In genomic region chr4:42998022-42998421, GRCm38 (mm10) we compare ENCODE assay signal across 8 mouse cellular contexts. TPM values are rescaled to one million over a fixed set of nuclear protein-coding genes. Genes with fewer than 3 reads are reported as not detected.
A peak's percentile ranks its signal among the peaks of the same experiment; 100 is the strongest.
DNase-seq lines count a peak whose midpoint lies in the region; ATAC-seq and TF ChIP-seq lines count a peak whose summit lies in the region.

No protein-coding gene starts in this region.

- intact Hi-C loops in heart, postnatal 14 days (cut with DNase I): no loop called here

- peak overlapping the region in 1 of 2 experiments; percentile 66; a peak in 2 of 4 replicates for H3K4me3 ChIP-seq in heart, embryonic 14.5 days (ENCODE audit: control insufficient read depth in 1 of 2, insufficient read depth in 1 of 2, low read depth in 1 of 2, low read length in 2 of 2)
- peak overlapping the region; percentile 94; the same call in 1 of the 2 replicates for H3K4me3 ChIP-seq in embryonic facial prominence, embryonic 12.5 days
- H3K4me3 ChIP-seq in hindbrain, postnatal 0 days (ENCODE audit: low read length): peak overlapping the region; percentile 96; the same call in 1 of the 2 replicates
- peak overlapping the region; percentile 98; the same call in 1 of the 2 replicates for H3K4me3 ChIP-seq in midbrain, embryonic 16.5 days (ENCODE audit: low read depth, low read length)

- no peaks in the 10 kb centered on the region for H3K27me3 ChIP-seq in heart, embryonic 14.5 days (ENCODE audit: control insufficient read depth, insufficient read depth, low read length)
- H3K27me3 ChIP-seq in embryonic facial prominence, embryonic 12.5 days: no peaks in the 10 kb centered on the region
- no peaks in the 10 kb centered on the region for H3K27me3 ChIP-seq in hindbrain, postnatal 0 days (ENCODE audit: insufficient read depth, low read length)
- H3K27me3 ChIP-seq in midbrain, embryonic 16.5 days (ENCODE audit: control insufficient read depth, insufficient read depth, low read depth, low read length): no peaks in the 10 kb centered on the region

- H3K36me3 ChIP-seq in heart, embryonic 14.5 days (ENCODE audit: control insufficient read depth, insufficient read depth, low read length): peaks cover 41% of the 10 kb centered on the region
- peaks cover 34% of the 10 kb centered on the region for H3K36me3 ChIP-seq in embryonic facial prominence, embryonic 12.5 days
- H3K36me3 ChIP-seq in hindbrain, postnatal 0 days (ENCODE audit: insufficient read depth, low read length): peaks cover 23% of the 10 kb centered on the region
- H3K36me3 ChIP-seq in midbrain, embryonic 16.5 days (ENCODE audit: control insufficient read depth, insufficient read depth, low read length): peaks cover 17% of the 10 kb centered on the region

- no peak for DNase-seq in heart, postnatal 14 days
- no peak for DNase-seq in hindbrain, postnatal 0 days (ENCODE audit: low spot score)
- no peak for DNase-seq in cerebellum, postnatal 25 days
- DNase-seq in c-Kit-positive CD71-positive TER-119-positive erythroid progenitor cells, embryonic 14.5 days (ENCODE audit: low spot score): no peak

- peak overlapping the region; percentile 89 for H3K9ac ChIP-seq in heart, embryonic 14.5 days (ENCODE audit: low read length)
- H3K9ac ChIP-seq in embryonic facial prominence, embryonic 12.5 days: 0 out of 2 replicates have a peak overlapping the region, but pooled peaks have one; percentile 98
- 0 out of 2 replicates have a peak overlapping the region, but pooled peaks have one; percentile 97 for H3K9ac ChIP-seq in hindbrain, postnatal 0 days (replicated peaks; ENCODE audit: low read length)
- H3K9ac ChIP-seq in midbrain, embryonic 16.5 days (ENCODE audit: low read depth, low read length): no peak overlapping the region

- H3K4me1 ChIP-seq in heart, embryonic 14.5 days (ENCODE audit: control insufficient read depth in 2 of 2, insufficient read depth in 2 of 2, low read length in 2 of 2): peaks cover 4 to 19% of the 10 kb centered on the region in 2 experiments
- peaks cover 16% of the 10 kb centered on the region for H3K4me1 ChIP-seq in embryonic facial prominence, embryonic 12.5 days
- H3K4me1 ChIP-seq in hindbrain, postnatal 0 days (ENCODE audit: insufficient read depth, low read length): peaks cover 16% of the 10 kb centered on the region
- H3K4me1 ChIP-seq in midbrain, embryonic 16.5 days (ENCODE audit: control insufficient read depth, insufficient read depth, low read length): peaks cover 30% of the 10 kb centered on the region

- H3K9me3 ChIP-seq in heart, embryonic 14.5 days (ENCODE audit: control insufficient read depth, low read length): no peaks in the 10 kb centered on the region
- H3K9me3 ChIP-seq in embryonic facial prominence, embryonic 12.5 days: no peaks in the 10 kb centered on the region
- H3K9me3 ChIP-seq in hindbrain, postnatal 0 days (ENCODE audit: low read length): no peaks in the 10 kb centered on the region
- H3K9me3 ChIP-seq in midbrain, embryonic 16.5 days (replicated peaks; ENCODE audit: control insufficient read depth, low read length, poor library complexity, severe bottlenecking): no peaks in the 10 kb centered on the region

- 22% methylated on average over 2 of the region's 2 CpGs for WGBS in heart, embryonic 14.5 days
- 63% methylated on average over 2 of the region's 2 CpGs for WGBS in embryonic facial prominence, embryonic 12.5 days
- 71% methylated on average over 2 of the region's 2 CpGs for WGBS in hindbrain, postnatal 0 days
- 58% methylated on average over 2 of the region's 2 CpGs for WGBS in midbrain, embryonic 16.5 days

- peak overlapping the region; percentile 74 for H3K4me2 ChIP-seq in heart, embryonic 14.5 days (ENCODE audit: low read length)
- peak overlapping the region; percentile 89 for H3K4me2 ChIP-seq in embryonic facial prominence, embryonic 12.5 days (replicated peaks)
- H3K4me2 ChIP-seq in hindbrain, postnatal 0 days (ENCODE audit: low read depth, low read length): peak overlapping the region; percentile 93
- H3K4me2 ChIP-seq in midbrain, embryonic 16.5 days (ENCODE audit: low read length): peak overlapping the region; percentile 71

- ATAC-seq in heart, embryonic 14.5 days (ENCODE audit: insufficient number of reproducible peaks, insufficient read depth, low FRiP score, low read depth): no peak
- no peak for ATAC-seq in embryonic facial prominence, embryonic 12.5 days (ENCODE audit: insufficient number of reproducible peaks, insufficient read depth, low FRiP score, low TSS enrichment)
- ATAC-seq in hindbrain, postnatal 0 days: no peak
- ATAC-seq in midbrain, embryonic 16.5 days: no peak
- no peak for ATAC-seq in cerebellum, adult (ENCODE audit: insufficient number of reproducible peaks, low FRiP score, low TSS enrichment)

- TF ChIP-seq CTCF in hindbrain, postnatal 0 days (IDR thresholded peaks at IDR 0.05; ENCODE audit: low read depth): no peak

- peak overlapping the region; percentile 66 to 97 for H3K27ac ChIP-seq in heart, embryonic 14.5 days (replicated peaks in 1 of 2; ENCODE audit: control insufficient read depth in 1 of 2, insufficient read depth in 1 of 2, low read depth in 2 of 2, low read length in 2 of 2)
- H3K27ac ChIP-seq in embryonic facial prominence, embryonic 12.5 days: no peak overlapping the region
- H3K27ac ChIP-seq in hindbrain, postnatal 0 days: no peak overlapping the region
- no peak overlapping the region for H3K27ac ChIP-seq in midbrain, embryonic 16.5 days (ENCODE audit: low read length)

RNA-seq across cellular contexts. Expression of gene Vcp, which starts 2.3 kb away (rescaled TPM):
- 469 and 477 TPM in 2 replicates for polyA plus RNA-seq in heart, embryonic 14.5 days (2014; fragmentation: Nextera tagmentation; extraction: Ambion mirVana)
- 100 to 1,000 TPM; 285 to 286 TPM for total RNA-seq in heart, postnatal 14 days (2021)
- polyA plus RNA-seq in embryonic facial prominence, embryonic 12.5 days (2016; fragmentation: Nextera tagmentation; extraction: Ambion mirVana): 640 and 642 TPM in 2 replicates
- total RNA-seq in hindbrain, postnatal 0 days (2014; rRNA removed): 187 and 191 TPM in 2 replicates
- 445 and 455 TPM in 2 replicates for polyA plus RNA-seq in hindbrain, postnatal 0 days (2015; fragmentation: Nextera tagmentation; extraction: Ambion mirVana)
- polyA plus RNA-seq in midbrain, embryonic 16.5 days (2015; fragmentation: Nextera tagmentation; extraction: Ambion mirVana): 498 and 509 TPM in 2 replicates

RNA-seq across cellular contexts. Expression of gene Fancg, which starts 12.3 kb away (rescaled TPM):
- 10.8 and 11.7 TPM in 2 replicates for polyA plus RNA-seq in heart, embryonic 14.5 days (2014; fragmentation: Nextera tagmentation; extraction: Ambion mirVana)
- 1 to 10 TPM; 4.7 to 4.8 TPM for total RNA-seq in heart, postnatal 14 days (2021)
- 20.4 and 20.8 TPM in 2 replicates for polyA plus RNA-seq in embryonic facial prominence, embryonic 12.5 days (2016; fragmentation: Nextera tagmentation; extraction: Ambion mirVana)
- total RNA-seq in hindbrain, postnatal 0 days (2014; rRNA removed): 10.5 and 13.1 TPM in 2 replicates
- 14.2 and 14.5 TPM in 2 replicates for polyA plus RNA-seq in hindbrain, postnatal 0 days (2015; fragmentation: Nextera tagmentation; extraction: Ambion mirVana)
- 26.9 and 30.0 TPM in 2 replicates for polyA plus RNA-seq in midbrain, embryonic 16.5 days (2015; fragmentation: Nextera tagmentation; extraction: Ambion mirVana)

RNA-seq across cellular contexts. Expression of gene Pigo, which starts 27.6 kb away (rescaled TPM):
- 12.0 and 13.0 TPM in 2 replicates for polyA plus RNA-seq in heart, embryonic 14.5 days (2014; fragmentation: Nextera tagmentation; extraction: Ambion mirVana)
- total RNA-seq in heart, postnatal 14 days (2021): 10 to 100 TPM; 22.1 to 24.5 TPM
- 26.5 and 28.1 TPM in 2 replicates for polyA plus RNA-seq in embryonic facial prominence, embryonic 12.5 days (2016; fragmentation: Nextera tagmentation; extraction: Ambion mirVana)
- total RNA-seq in hindbrain, postnatal 0 days (2014; rRNA removed): 27.7 and 33.4 TPM in 2 replicates
- 20.8 and 22.1 TPM in 2 replicates for polyA plus RNA-seq in hindbrain, postnatal 0 days (2015; fragmentation: Nextera tagmentation; extraction: Ambion mirVana)
- polyA plus RNA-seq in midbrain, embryonic 16.5 days (2015; fragmentation: Nextera tagmentation; extraction: Ambion mirVana): 29.0 and 32.0 TPM in 2 replicates

RNA-seq across cellular contexts. Expression of gene 1700022I11Rik, which starts 28.6 kb away (rescaled TPM):
- polyA plus RNA-seq in heart, embryonic 14.5 days (2014; fragmentation: Nextera tagmentation; extraction: Ambion mirVana): 0.57 and 0.70 TPM in 2 replicates
- total RNA-seq in heart, postnatal 14 days (2021): not detected
- polyA plus RNA-seq in embryonic facial prominence, embryonic 12.5 days (2016; fragmentation: Nextera tagmentation; extraction: Ambion mirVana): 0.56 and 0.70 TPM in 2 replicates
- total RNA-seq in hindbrain, postnatal 0 days (2014; rRNA removed): not detected in 2 replicates
- polyA plus RNA-seq in hindbrain, postnatal 0 days (2015; fragmentation: Nextera tagmentation; extraction: Ambion mirVana): 0.37 and 0.60 TPM in 2 replicates
- 0.43 and 0.57 TPM in 2 replicates for polyA plus RNA-seq in midbrain, embryonic 16.5 days (2015; fragmentation: Nextera tagmentation; extraction: Ambion mirVana)

RNA-seq across cellular contexts. Expression of gene Stoml2, which starts 33.5 kb away (rescaled TPM):
- polyA plus RNA-seq in heart, embryonic 14.5 days (2014; fragmentation: Nextera tagmentation; extraction: Ambion mirVana): 201 and 211 TPM in 2 replicates
- total RNA-seq in heart, postnatal 14 days (2021): 10 to 100 TPM; 97.8 to 99.2 TPM
- polyA plus RNA-seq in embryonic facial prominence, embryonic 12.5 days (2016; fragmentation: Nextera tagmentation; extraction: Ambion mirVana): 333 and 352 TPM in 2 replicates
- 86.2 and 118 TPM in 2 replicates for total RNA-seq in hindbrain, postnatal 0 days (2014; rRNA removed)
- 256 and 272 TPM in 2 replicates for polyA plus RNA-seq in hindbrain, postnatal 0 days (2015; fragmentation: Nextera tagmentation; extraction: Ambion mirVana)
- polyA plus RNA-seq in midbrain, embryonic 16.5 days (2015; fragmentation: Nextera tagmentation; extraction: Ambion mirVana): 211 and 234 TPM in 2 replicates

Comparison
In these comparisons a context has a peak if more than half of its experiments do, and no peak if none do; other contexts are left out.
1. H3K27ac ChIP-seq: peak in heart, embryonic 14.5 days (2 of 2); none in embryonic facial prominence, embryonic 12.5 days (single experiment), hindbrain, postnatal 0 days (single experiment) and midbrain, embryonic 16.5 days (single experiment).
2. Peak in every context shown above with its lines, with median percentiles within 50 percentile points of each other: H3K4me2 ChIP-seq.